Mouse (Mus musculus): ENCODE measurements at regions not wholly inside any gene's neighbourhood (a gene's known extent, or its start where the extent isn't known, plus 50 kb on each side); places are given as distances from the start of the nearest gene placed in this dataset.

- TF ChIP-seq CTCF (IDR thresholded peaks at IDR 0.05; ENCODE audit: extremely low read depth, insufficient read length, insufficient replicate concordance, low read depth, low read length), result no peak
- no peak for TF ChIP-seq POLR2A (IDR thresholded peaks at IDR 0.05; ENCODE audit: low read depth, low read length)
Observed at GRCm38 (mm10) chr10:126133188-126133587, 167.2 kb downstream of the Lrig3 start.
